Mouse (Mus musculus) olfactory bulb, adult 2 months (tissue): ENCODE results near the gene Ccdc117. TPM values are rescaled to one million over a fixed set of nuclear protein-coding genes. Genes with fewer than 3 reads are reported as not detected.
"Not testable (repeated sequence)": the region's sequence is repeated elsewhere in the genome, so short reads cannot be mapped to it uniquely, and the experiment has no call there.

Source experiments
- H3K27ac ChIP-seq: fragments of 200-500 bp; 2 replicates; pipeline ENCODE4 v1.5.1; 2012; ENCODE audit warnings: low read depth, low read length; ENCODE audit not compliant: insufficient read depth
- H3K4me1 ChIP-seq: fragments of 200-500 bp; 2 replicates; pipeline ENCODE4 v1.6.1; 2012; ENCODE audit warnings: low read length; ENCODE audit not compliant: control insufficient read depth, insufficient read depth
- H3K4me3 ChIP-seq: fragments of 200-500 bp; 2 replicates; pipeline ENCODE4 v1.5.1; 2012; ENCODE audit warnings: mild to moderate bottlenecking, low read depth, low read length, moderate library complexity; ENCODE audit not compliant: insufficient read depth
- CTCF ChIP-seq: fragments of 200-500 bp; IDR thresholded peaks from 2 replicates; pipeline ENCODE4 v1.5.1; 2012; ENCODE audit warnings: low read depth, mild to moderate bottlenecking, low read length, moderate library complexity; ENCODE audit not compliant: insufficient read depth
- POLR2A ChIP-seq: fragments of 200-500 bp; IDR thresholded peaks from 2 replicates; pipeline ENCODE4 v1.6.1; 2012; ENCODE audit warnings: mild to moderate bottlenecking, low read depth, low read length, moderate library complexity; ENCODE audit not compliant: insufficient read depth
- WGBS: fragments of 180-500 bp; shearing (Covaris S2); methylation state at CpG from one replicate; pipeline ENCODE4 v1.1.7; 2018; 5-methylcytosine and 5-hydroxymethylcytosine counted together
- polyA plus RNA-seq: library from polyadenylated mRNA; stranded (reverse); fragments of >200 nt; gene quantifications from 2 replicates; pipeline ENCODE4 v1.2.4, GENCODE M21; 2012; ENCODE audit warnings: low replicate concordance; ENCODE audit not compliant: missing spikeins, insufficient read depth, insufficient read length

Ccdc117 gene
- polyA plus RNA-seq, 1 experiment = not detected

- H3K27ac ChIP-seq = no peak overlapping the region
- TF ChIP-seq POLR2A (no peak), CTCF (no peak)
- peak overlapping the region; percentile 89 for H3K4me3 ChIP-seq
- H3K4me1 ChIP-seq = no peaks in the 10 kb centered on the region
- WGBS = under 1% methylated on average over 28 of the region's 28 CpGs
These were observed 673 bp downstream of the Ccdc117 start for GRCm38 (mm10) chr11:5541230-5541798.

- H3K27ac ChIP-seq = no peak overlapping the region
- H3K4me1 ChIP-seq = no peaks in the 10 kb centered on the region
- 54% methylated on average over 4 of the region's 4 CpGs for WGBS
- no peak overlapping the region for H3K4me3 ChIP-seq
- TF ChIP-seq POLR2A (no peak), CTCF (no peak)
These were observed 1.7 kb downstream of the Ccdc117 start for GRCm38 (mm10) chr11:5540331-5540730.

GRCm38 (mm10) chr11:5537454-5537853 is 4.5 kb downstream of the Ccdc117 start:
- H3K4me1 ChIP-seq, H3K27ac ChIP-seq, H3K4me3 ChIP-seq: not testable (repeated sequence)
- WGBS = 89% methylated on average over 4 of the region's 4 CpGs

- H3K4me1 ChIP-seq = no peaks in the 10 kb centered on the region
- TF ChIP-seq POLR2A (no peak), CTCF (no peak)
- 71% methylated on average over 5 of the region's 5 CpGs for WGBS
- no peak overlapping the region for H3K4me3 ChIP-seq
- no peak overlapping the region for H3K27ac ChIP-seq
These were observed 8.9 kb downstream of the Ccdc117 start for GRCm38 (mm10) chr11:5533108-5533507.

- no peaks in the 10 kb centered on the region for H3K4me1 ChIP-seq
- H3K4me3 ChIP-seq = no peak overlapping the region
- TF ChIP-seq POLR2A = no peak
- TF ChIP-seq CTCF = no peak
- WGBS = 71% methylated on average over 6 of the region's 6 CpGs
- no peak overlapping the region for H3K27ac ChIP-seq
These were observed 11.3 kb downstream of the Ccdc117 start for GRCm38 (mm10) chr11:5530717-5531116.

GRCm38 (mm10) chr11:5530172-5530571 is 11.8 kb downstream of the Ccdc117 start:
- TF ChIP-seq CTCF (no peak), POLR2A (no peak)
- 64% methylated on average over 5 of the region's 5 CpGs for WGBS
- Histone ChIP-seq H3K27ac (no peak overlapping the region), H3K4me3 (no peak overlapping the region), H3K4me1 (peaks cover 2% of the 10 kb centered on the region; the same call in 1 of the 2 replicates)

- H3K4me1 ChIP-seq = peaks cover 6% of the 10 kb centered on the region; the same call in 1 of the 2 replicates
- TF ChIP-seq POLR2A (no peak), CTCF (no peak)
- H3K4me3 ChIP-seq = no peak overlapping the region
- 33% methylated on average over 5 of the region's 5 CpGs for WGBS
- H3K27ac ChIP-seq = no peak overlapping the region
These were observed 13.1 kb downstream of the Ccdc117 start for GRCm38 (mm10) chr11:5528841-5529240.

GRCm38 (mm10) chr11:5527865-5528523 is 14.0 kb downstream of the Ccdc117 start:
- TF ChIP-seq CTCF (no peak), POLR2A (no peak)
- H3K27ac ChIP-seq = no peak overlapping the region
- 75% methylated on average over 5 of the region's 5 CpGs for WGBS
- no peak overlapping the region for H3K4me3 ChIP-seq
- H3K4me1 ChIP-seq = peaks cover 10% of the 10 kb centered on the region

GRCm38 (mm10) chr11:5526573-5527439 is 15.2 kb downstream of the Ccdc117 start:
- no peak overlapping the region for H3K27ac ChIP-seq
- TF ChIP-seq POLR2A = no peak
- no peak for TF ChIP-seq CTCF
- H3K4me3 ChIP-seq = no peak overlapping the region
- WGBS = 88% methylated on average over 7 of the region's 7 CpGs
- H3K4me1 ChIP-seq = peaks cover 13% of the 10 kb centered on the region
